Mouse (Mus musculus) gastrocnemius, postnatal 14 days (tissue): ENCODE data around the gene Tceal3. TPM values are rescaled to one million over a fixed set of nuclear protein-coding genes. Genes with fewer than 3 reads are reported as not detected.
"Not testable (repeated sequence)": the region's sequence is repeated elsewhere in the genome, so short reads cannot be mapped to it uniquely, and the experiment has no call there.

Experiments
- DNase-seq: peaks from one replicate; pipeline ENCODE4 v3.0.0; 2021; ENCODE audit warnings: mixed read lengths
- intact Hi-C: fragments of 180-260 bp; cut with DNase I; formaldehyde crosslinking; loops from one replicate; pipeline ENCODE4 v1.15.1; 2025; ENCODE audit warnings: low total_unique reads
- total RNA-seq, 2 experiments: library from RNA; stranded (reverse); gene quantifications; 2 replicates each; pipeline ENCODE4 v1.2.3; 2021

Gene Tceal3
- total RNA-seq, 2 experiments from 2014 or later = 2.1 to 2.3 TPM

DNA sequence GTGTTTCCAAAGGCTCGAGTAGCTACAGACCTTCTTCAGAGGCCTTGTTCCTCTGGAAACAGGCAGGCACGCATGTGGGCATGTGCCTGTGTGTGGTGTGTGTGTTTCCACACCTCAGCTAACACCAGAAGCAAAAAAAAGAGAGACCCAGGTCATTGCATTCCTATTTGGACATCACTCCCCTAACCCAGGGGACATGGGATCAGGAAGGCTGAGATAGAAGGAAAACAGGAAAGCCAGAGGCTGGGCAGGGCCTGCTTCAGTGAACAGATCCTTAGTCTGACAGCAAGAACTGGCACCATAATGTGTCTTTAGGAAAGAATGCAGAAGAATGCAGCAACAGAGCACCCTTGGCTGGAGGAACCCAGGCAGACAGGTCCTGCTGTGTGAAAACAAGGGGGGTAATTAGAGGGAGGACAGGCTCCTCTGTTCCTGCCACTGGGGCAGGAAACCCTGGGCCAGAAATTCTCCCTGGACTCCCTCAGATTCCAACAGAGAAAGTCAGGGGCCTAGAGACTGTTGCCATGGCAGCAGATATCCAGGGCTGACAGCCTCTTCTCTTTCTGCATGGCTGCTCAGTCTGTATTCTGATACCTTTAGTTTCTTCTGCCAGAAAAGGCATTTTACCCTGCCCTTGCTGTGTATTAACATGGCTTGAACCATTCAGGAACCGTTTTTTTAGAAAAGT lies 101.1 kb downstream of the Tceal3 start:
- intact Hi-C loops, DNase-seq: not testable (repeated sequence)

DNA sequence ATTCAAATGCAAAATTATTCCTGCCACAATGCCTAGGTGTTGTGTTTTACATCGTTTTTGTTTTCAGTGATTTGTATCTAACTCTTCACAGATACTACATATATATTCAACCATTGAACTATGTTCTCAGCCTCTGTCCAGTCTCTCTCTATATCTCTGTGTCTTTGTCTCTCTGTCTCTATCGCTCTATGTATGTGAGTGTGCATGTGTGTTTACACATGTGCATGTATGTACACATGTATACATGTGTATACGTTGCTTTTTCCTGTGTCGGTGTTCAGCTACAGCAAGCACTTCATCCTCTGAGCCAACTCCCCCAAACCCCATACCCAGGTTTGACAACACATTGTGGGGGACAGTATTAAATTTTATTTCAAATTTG lies 101.6 kb downstream of the Tceal3 start:
- intact Hi-C loops = no loop called here
- no peak for DNase-seq

DNA sequence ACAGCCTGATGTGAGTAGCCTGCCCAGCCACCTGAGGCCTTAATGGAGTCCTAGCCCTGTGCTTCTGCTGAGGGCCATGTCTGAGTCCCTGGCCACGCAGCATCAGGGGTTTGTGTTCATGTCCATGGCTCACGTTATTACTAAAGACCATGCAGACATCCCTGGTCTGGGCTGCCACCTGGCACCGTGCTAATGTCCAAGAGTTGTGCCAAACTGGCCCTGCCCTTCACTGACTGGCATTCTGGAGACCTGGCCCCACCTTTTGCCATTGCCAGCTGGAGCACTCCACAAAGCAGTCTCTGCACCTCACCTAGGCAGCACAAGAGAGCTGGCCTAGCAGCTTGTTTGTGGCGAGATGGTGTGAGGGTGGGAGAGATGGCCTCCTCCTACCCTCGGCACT lies 102.6 kb downstream of the Tceal3 start:
- intact Hi-C loops = no loop called here
- no peak for DNase-seq

DNA sequence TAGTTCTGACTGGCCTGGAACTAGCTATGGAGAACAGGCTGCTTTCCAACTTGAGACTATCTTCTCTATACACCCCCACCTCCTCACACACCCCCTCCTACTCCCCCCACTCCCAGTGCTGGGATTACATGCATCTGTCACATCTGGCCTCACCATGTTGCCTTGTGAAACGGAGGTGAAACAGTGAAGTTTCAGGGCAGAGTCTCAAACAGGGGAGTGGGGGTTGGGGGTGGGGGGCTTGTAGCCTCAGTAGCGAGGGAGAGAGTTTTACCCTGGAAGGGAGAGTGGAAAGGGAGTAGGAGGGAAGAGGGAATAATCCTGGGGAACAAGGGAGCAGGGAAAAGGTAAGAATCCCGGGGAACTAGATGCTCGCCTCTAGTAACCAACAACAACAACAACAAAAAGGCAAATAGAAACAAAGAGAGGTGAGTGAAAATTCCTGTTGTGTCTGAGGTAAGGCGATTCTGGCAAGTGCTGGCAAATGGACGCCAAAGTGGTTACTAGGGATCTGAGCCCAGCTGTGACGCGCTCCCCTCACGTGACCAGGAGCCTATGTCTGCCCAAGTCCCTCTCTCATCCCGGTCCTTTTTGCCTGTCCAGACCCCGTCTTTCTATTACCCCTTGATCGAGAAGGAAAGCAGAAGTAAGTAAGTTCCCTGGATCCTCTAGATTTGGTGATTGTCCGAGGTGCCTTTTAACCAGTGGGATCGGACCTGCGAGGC lies 117.0 kb downstream of the Tceal3 start, which contains the start of gene Tceal1:
TSS of gene Tceal1 (plus strand) at position 537 of the 722 bp plus-strand sequence.
- intact Hi-C loops = no loop called here
- peak; percentile 56 for DNase-seq

DNA sequence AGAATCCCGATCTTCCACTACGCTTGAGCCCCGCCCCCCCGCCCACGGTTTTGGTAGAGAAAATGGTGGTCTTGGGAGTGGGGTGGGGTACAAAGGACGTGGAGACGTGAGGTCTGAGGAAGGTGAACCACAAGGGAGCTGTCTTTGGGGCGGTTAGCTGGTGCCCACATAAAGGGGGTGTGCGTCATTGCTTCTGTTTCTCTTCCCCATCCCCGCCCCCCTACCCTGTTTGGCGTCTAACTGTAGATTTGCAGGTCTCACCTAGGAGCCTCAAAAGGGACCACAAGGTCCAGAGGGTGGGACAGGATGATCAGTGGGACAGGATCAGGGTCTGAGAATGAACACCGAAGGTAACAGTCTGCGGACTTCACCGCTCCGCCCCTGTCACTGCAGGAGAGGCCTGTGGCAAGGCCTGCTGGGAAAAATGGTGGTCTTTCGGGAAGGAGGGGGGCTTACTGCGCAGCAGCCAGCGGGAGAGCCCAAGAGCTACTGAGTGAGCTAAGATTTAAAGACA lies 117.6 kb downstream of the Tceal3 start:
- DNase-seq = peak; percentile 27
- intact Hi-C loops = no loop called here

DNA sequence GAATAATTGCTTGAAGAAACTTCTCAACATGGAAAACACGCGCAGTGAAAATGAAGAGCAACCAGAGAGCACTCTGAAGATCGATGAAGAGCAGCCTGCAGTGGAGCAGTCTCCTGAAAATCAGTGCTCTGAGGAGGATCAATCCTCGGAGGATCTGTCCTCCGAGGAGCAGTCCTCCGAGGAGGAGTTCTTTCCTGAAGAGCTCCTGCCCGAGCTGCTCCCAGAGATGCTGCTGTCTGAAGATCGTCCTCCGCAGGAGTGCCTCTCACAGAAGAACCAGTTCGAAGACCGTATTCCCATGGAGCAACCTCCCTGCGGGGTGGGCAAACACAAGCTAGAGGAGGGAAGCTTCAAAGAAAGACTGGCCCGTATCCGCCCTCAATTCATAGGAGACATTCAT lies 118.1 kb downstream of the Tceal3 start:
- intact Hi-C loops = no loop called here
- no peak for DNase-seq

DNA sequence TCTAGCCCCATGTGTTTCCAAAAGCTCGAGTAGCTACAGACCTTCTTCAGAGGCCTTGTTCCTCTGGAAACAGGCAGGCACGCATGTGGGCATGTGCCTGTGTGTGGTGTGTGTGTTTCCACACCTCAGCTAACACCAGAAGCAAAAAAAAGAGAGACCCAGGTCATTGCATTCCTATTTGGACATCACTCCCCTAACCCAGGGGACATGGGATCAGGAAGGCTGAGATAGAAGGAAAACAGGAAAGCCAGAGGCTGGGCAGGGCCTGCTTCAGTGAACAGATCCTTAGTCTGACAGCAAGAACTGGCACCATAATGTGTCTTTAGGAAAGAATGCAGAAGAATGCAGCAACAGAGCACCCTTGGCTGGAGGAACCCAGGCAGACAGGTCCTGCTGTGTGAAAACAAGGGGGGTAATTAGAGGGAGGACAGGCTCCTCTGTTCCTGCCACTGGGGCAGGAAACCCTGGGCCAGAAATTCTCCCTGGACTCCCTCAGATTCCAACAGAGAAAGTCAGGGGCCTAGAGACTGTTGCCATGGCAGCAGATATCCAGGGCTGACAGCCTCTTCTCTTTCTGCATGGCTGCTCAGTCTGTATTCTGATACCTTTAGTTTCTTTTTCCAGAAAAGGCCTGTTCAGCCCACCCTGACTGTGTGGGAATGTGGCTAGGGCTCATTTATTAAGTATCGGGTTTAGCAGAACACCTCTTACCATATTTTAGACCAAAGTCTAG lies 124.3 kb downstream of the Tceal3 start:
- intact Hi-C loops, DNase-seq: not testable (repeated sequence)

Other genes starting within 250 kb of the Tceal3 start
- not detected for gene Kir3dl1, start 72.8 kb upstream of the Tceal3 start, total RNA-seq
- gene Kir3dl2, start 46.8 kb upstream of the Tceal3 start, total RNA-seq = not detected
- gene Tceal1, start 117.1 kb downstream of the Tceal3 start, total RNA-seq = 1 to 10 TPM; 2.6 to 2.8 TPM
- gene Morf4l2, start 152.8 kb downstream of the Tceal3 start, total RNA-seq = 100 to 1,000 TPM; 149 to 161 TPM
- gene Glra4, start 189.3 kb downstream of the Tceal3 start, total RNA-seq = not detected
- 10 to 100 TPM in 1 of 2 experiments, 1 to 10 TPM in 1; 5.6 to 14.5 TPM for gene Plp1, start 231.8 kb downstream of the Tceal3 start, total RNA-seq